Mouse (Mus musculus): Measurements from ENCODE around the gene Col24a1. TPM values are rescaled to one million over a fixed set of nuclear protein-coding genes. Genes with fewer than 3 reads are reported as not detected.

Gene Col24a1
- total RNA-seq, 2 experiments from 2014 or later: 0.30 to 1.2 TPM

- no peak for DNase-seq (ENCODE audit: low spot score in 2 of 2)
Observed at GRCm38 (mm10) chr3:145348690-145349089, 56.4 kb downstream of the Col24a1 start.

- DNase-seq (ENCODE audit: low spot score in 2 of 2): no peak
Observed at GRCm38 (mm10) chr3:145353951-145354350, 61.7 kb downstream of the Col24a1 start.

GRCm38 (mm10) chr3:145356865-145357487 is 64.7 kb downstream of the Col24a1 start:
- DNase-seq (ENCODE audit: low spot score in 2 of 2): no peak

- DNase-seq (ENCODE audit: low spot score in 2 of 2): peak in 1 of 2 experiments; percentile 12
Observed at GRCm38 (mm10) chr3:145365227-145365626, 73.0 kb downstream of the Col24a1 start.

- DNase-seq (ENCODE audit: low spot score in 2 of 2): no peak
Observed at GRCm38 (mm10) chr3:145367176-145367717, 75.0 kb downstream of the Col24a1 start.

- no peak for DNase-seq (ENCODE audit: low spot score in 2 of 2)
Observed at GRCm38 (mm10) chr3:145376298-145376697, 84.0 kb downstream of the Col24a1 start.

- peak; percentile 3 to 23 for DNase-seq (ENCODE audit: low spot score in 2 of 2)
Observed at GRCm38 (mm10) chr3:145383095-145383494, 90.8 kb downstream of the Col24a1 start.

GRCm38 (mm10) chr3:145386434-145386833 is 94.2 kb downstream of the Col24a1 start:
- peak in 1 of 2 experiments; percentile 19 for DNase-seq (ENCODE audit: low spot score in 2 of 2)

GRCm38 (mm10) chr3:145390681-145391080 is 98.4 kb downstream of the Col24a1 start:
- DNase-seq (ENCODE audit: low spot score in 2 of 2): no peak

- no peak for DNase-seq (ENCODE audit: low spot score in 2 of 2)
Observed at GRCm38 (mm10) chr3:145391986-145392659, 99.9 kb downstream of the Col24a1 start.

GRCm38 (mm10) chr3:145399173-145399572 is 106.9 kb downstream of the Col24a1 start:
- no peak for DNase-seq (ENCODE audit: low spot score in 2 of 2)

GRCm38 (mm10) chr3:145402257-145402656 is 110.0 kb downstream of the Col24a1 start:
- DNase-seq (ENCODE audit: low spot score in 2 of 2): no peak

- no peak for DNase-seq (ENCODE audit: low spot score in 2 of 2)
Observed at GRCm38 (mm10) chr3:145402994-145403393, 110.7 kb downstream of the Col24a1 start.

- DNase-seq (ENCODE audit: low spot score in 2 of 2): no peak
Observed at GRCm38 (mm10) chr3:145408045-145408444, 115.8 kb downstream of the Col24a1 start.

GRCm38 (mm10) chr3:145412137-145412536 is 119.9 kb downstream of the Col24a1 start:
- DNase-seq (ENCODE audit: low spot score in 2 of 2): no peak

- no peak for DNase-seq (ENCODE audit: low spot score in 2 of 2)
Observed at GRCm38 (mm10) chr3:145414362-145414761, 122.1 kb downstream of the Col24a1 start.

- DNase-seq (ENCODE audit: low spot score in 2 of 2): no peak
Observed at GRCm38 (mm10) chr3:145417809-145418208, 125.5 kb downstream of the Col24a1 start.

GRCm38 (mm10) chr3:145420421-145420820 is 128.1 kb downstream of the Col24a1 start:
- DNase-seq (ENCODE audit: low spot score in 2 of 2): no peak

GRCm38 (mm10) chr3:145422044-145422443 is 129.8 kb downstream of the Col24a1 start:
- DNase-seq (ENCODE audit: low spot score in 2 of 2): no peak

- no peak for DNase-seq (ENCODE audit: low spot score in 2 of 2)
Observed at GRCm38 (mm10) chr3:145438352-145438751, 146.1 kb downstream of the Col24a1 start.

- DNase-seq (ENCODE audit: low spot score in 2 of 2): peak in 1 of 2 experiments; percentile 5
Observed at GRCm38 (mm10) chr3:145439086-145439485, 146.8 kb downstream of the Col24a1 start.

- DNase-seq (ENCODE audit: low spot score in 2 of 2): no peak
Observed at GRCm38 (mm10) chr3:145440993-145441392, 148.7 kb downstream of the Col24a1 start.
